Mouse (Mus musculus) spleen, adult 2 months (tissue): ENCODE results near the gene Gm10696.
"Not testable (repeated sequence)": the region's sequence is repeated elsewhere in the genome, so short reads cannot be mapped to it uniquely, and the experiment has no call there.

ENCODE experiments used
- CTCF ChIP-seq: fragments of 200-500 bp; IDR thresholded peaks from 2 replicates; pipeline ENCODE4 v1.5.1; 2011; ENCODE audit warnings: mild to moderate bottlenecking, inconsistent platforms; ENCODE audit not compliant: insufficient read depth, insufficient read length, insufficient replicate concordance; ENCODE audit errors: extremely low read depth
- POLR2A ChIP-seq: fragments of 200-500 bp; IDR thresholded peaks from 2 replicates; pipeline ENCODE4 v1.6.1; 2011; ENCODE audit warnings: low read depth, low read length, inconsistent platforms

- not testable (repeated sequence) for TF ChIP-seq CTCF, POLR2A
These were observed 18.4 kb upstream of the Gm10696 start, which contains the start of gene Gm5286 for GRCm38 (mm10) chr3:94196414-94196813.
